ENCODE assay signal across 27 mouse cellular contexts in the genomic region with DNA sequence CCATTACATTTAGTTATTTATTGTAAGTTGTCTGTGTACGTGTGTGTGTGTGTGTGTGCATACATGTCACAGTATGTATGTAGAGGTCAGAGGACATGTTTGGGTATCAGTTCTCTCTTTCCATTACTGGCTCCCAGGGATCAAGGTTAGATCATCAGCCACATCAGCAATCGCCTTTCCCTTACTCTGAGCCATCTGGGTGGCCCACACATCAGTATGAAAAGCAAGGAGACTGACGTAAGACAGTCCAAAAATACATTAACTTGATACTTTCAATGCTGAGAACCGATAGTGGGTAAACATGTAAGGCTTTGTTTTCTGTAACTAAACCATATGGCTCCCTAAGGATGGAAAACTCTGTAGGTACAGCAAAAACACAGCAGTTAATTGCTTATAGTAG. TPM values are rescaled to one million over a fixed set of nuclear protein-coding genes. Genes with fewer than 3 reads are reported as not detected.
DNase-seq lines count a peak whose midpoint lies in the region; ATAC-seq and TF ChIP-seq lines count a peak whose summit lies in the region.
"Had no signal": no experiment of that assay in that cellular context is flagged by ENCODE, and none has a peak within 500 bp of the region (broad histone marks: within the 10 kb centered on the region; RNA-seq: fewer than 3 reads in every experiment).

No protein-coding gene starts in this region.

- no peak overlapping the region for H3K4me2 ChIP-seq in heart, embryonic 11.5 days
- H3K4me2 ChIP-seq in CH12.LX (ENCODE audit: insufficient read depth, low read depth, poor library complexity, severe bottlenecking), result no peak overlapping the region
- H3K4me2 ChIP-seq in liver, embryonic 12.5 days, result no peak overlapping the region
- H3K4me2 ChIP-seq: forebrain, embryonic 13.5 days; heart, embryonic 12.5 days; heart, embryonic 15.5 days; hindbrain, embryonic 14.5 days had no signal

- WGBS in heart, embryonic 11.5 days (ENCODE audit: insufficient replicate concordance), result 67% methylated on average over 4 of the region's 4 CpGs
- 70% methylated on average over 4 of the region's 4 CpGs for WGBS in liver, embryonic 12.5 days (ENCODE audit: insufficient replicate concordance)

- no peak for TF ChIP-seq CTCF in CH12.LX (conservative IDR thresholded peaks at IDR 0.05 in 1 of 2, IDR thresholded peaks at IDR 0.05 in 1 of 2; ENCODE audit: low read depth in 2 of 2, low read length in 2 of 2)

- no peaks in the 10 kb centered on the region for H3K36me3 ChIP-seq in heart, embryonic 11.5 days (ENCODE audit: control insufficient read depth, insufficient read depth, low read length)
- peaks cover 0 to 28% of the 10 kb centered on the region in 2 experiments for H3K36me3 ChIP-seq in CH12.LX (replicated peaks in 1 of 2; ENCODE audit: control insufficient read depth in 1 of 2, insufficient read depth in 1 of 2, low read length in 1 of 2)
- no peaks in the 10 kb centered on the region for H3K36me3 ChIP-seq in liver, embryonic 12.5 days
- H3K36me3 ChIP-seq: forebrain, embryonic 10.5 days; G1E; heart, embryonic 12.5 days; heart, embryonic 15.5 days had no signal

- in situ Hi-C loops in CH12.LX (cut with MboI; ENCODE audit: low pct_ligation_motif_present, low pct_unique_long_range_greater_than_20kb, low sequenced_read_pairs), result no loop called here

- H3K79me2 ChIP-seq in CH12.LX (replicated peaks; ENCODE audit: control insufficient read depth, extremely low read depth, insufficient read depth, poor library complexity, severe bottlenecking), result no peaks in the 10 kb centered on the region

- DNase-seq in heart, adult 11 months, result peak; percentile 51
- DNase-seq in A20 (ENCODE audit: low read depth, low spot score) (peak; percentile 40), CH12.LX (ENCODE audit: extremely low read depth) (no peak)
- DNase-seq in kidney, postnatal 36 days, result no peak
- DNase-seq in urinary bladder, postnatal 4 days (ENCODE audit: low spot score in 2 of 2), result no peak
- DNase-seq: adrenal gland, adult 2 months; adrenal gland, postnatal 14 days; cerebellum, adult 18-20 months; cerebellum, adult 9-10 months; cerebellum, postnatal 14 days; gastrocnemius, postnatal 14 days; heart, postnatal 14 days; heart, postnatal 4 days had no signal

- no peak for TF ChIP-seq EP300 in CH12.LX (IDR thresholded peaks at IDR 0.05; ENCODE audit: low read length)

- no peak for TF ChIP-seq POLR2A in CH12.LX (IDR thresholded peaks at IDR 0.05; ENCODE audit: low read depth, low read length)

- no peak overlapping the region for H3K4me3 ChIP-seq in heart, embryonic 11.5 days (ENCODE audit: low read depth, low read length)
- H3K4me3 ChIP-seq in CH12.LX (replicated peaks in 1 of 3; ENCODE audit: low read depth in 2 of 3, low read length in 2 of 3, poor library complexity in 1 of 3), result no peak overlapping the region
- no peak overlapping the region for H3K4me3 ChIP-seq in liver, embryonic 12.5 days
- H3K4me3 ChIP-seq: forebrain, embryonic 10.5 days; forebrain, embryonic 13.5 days; heart, embryonic 12.5 days; heart, embryonic 15.5 days had no signal

- no peak overlapping the region for H3K27ac ChIP-seq in heart, embryonic 11.5 days (ENCODE audit: low read depth, low read length)
- H3K27ac ChIP-seq in CH12.LX (ENCODE audit: insufficient read depth, low read depth), result no peak overlapping the region
- H3K27ac ChIP-seq in liver, embryonic 12.5 days, result no peak overlapping the region
- H3K27ac ChIP-seq: forebrain, embryonic 10.5 days; forebrain, embryonic 13.5 days; heart, embryonic 15.5 days; hindbrain, embryonic 14.5 days; hindbrain, postnatal 0 days had no signal

- H3K4me1 ChIP-seq in heart, embryonic 11.5 days (ENCODE audit: control insufficient read depth, insufficient read depth, low read length), result peaks cover 5% of the 10 kb centered on the region; the same call in 1 of the 2 replicates
- H3K4me1 ChIP-seq in CH12.LX (ENCODE audit: control insufficient read depth in 1 of 2, insufficient read depth in 2 of 2), result peaks cover 0 to 47% of the 10 kb centered on the region in 2 experiments; a peak in 2 of 4 replicates
- peaks cover 13% of the 10 kb centered on the region; the same call in 1 of the 2 replicates for H3K4me1 ChIP-seq in liver, embryonic 12.5 days
- H3K4me1 ChIP-seq: forebrain, embryonic 13.5 days had no signal

- H3K9me3 ChIP-seq in heart, embryonic 11.5 days (replicated peaks; ENCODE audit: control insufficient read depth, low read length), result no peaks in the 10 kb centered on the region
- H3K9me3 ChIP-seq in CH12.LX (replicated peaks; ENCODE audit: low read length), result no peaks in the 10 kb centered on the region
- H3K9me3 ChIP-seq in liver, embryonic 12.5 days (replicated peaks), result no peaks in the 10 kb centered on the region
- H3K9me3 ChIP-seq: forebrain, embryonic 10.5 days; forebrain, embryonic 13.5 days; G1E; heart, embryonic 12.5 days; heart, embryonic 15.5 days had no signal

- H3K9ac ChIP-seq in heart, embryonic 11.5 days (ENCODE audit: low read depth, low read length), result no peak overlapping the region
- H3K9ac ChIP-seq in CH12.LX (ENCODE audit: insufficient read depth, low read depth), result no peak overlapping the region
- no peak overlapping the region for H3K9ac ChIP-seq in liver, embryonic 12.5 days
- H3K9ac ChIP-seq: forebrain, embryonic 13.5 days; heart, embryonic 12.5 days; heart, embryonic 15.5 days; hindbrain, embryonic 14.5 days had no signal

- TF ChIP-seq RAD21 in CH12.LX (IDR thresholded peaks at IDR 0.05; ENCODE audit: low read depth, low read length), result no peak

- no peak for ATAC-seq in heart, embryonic 11.5 days (replicated peaks; ENCODE audit: insufficient number of reproducible peaks, low FRiP score, low TSS enrichment)
- ATAC-seq in granulocyte monocyte progenitor cell, adult 5-6 weeks (replicated peaks; ENCODE audit: poor library complexity, severe bottlenecking), result peak; percentile 22
- ATAC-seq in liver, embryonic 12.5 days, result no peak
- ATAC-seq: forebrain, embryonic 13.5 days; forebrain, embryonic 16.5 days; hindbrain, postnatal 0 days; inflammation-experienced regulatory T-cells, adult 6 months; intestine, embryonic 16.5 days; Patski had no signal

- H3K27me3 ChIP-seq in heart, embryonic 11.5 days (ENCODE audit: control insufficient read depth, insufficient read depth, low read length), result no peaks in the 10 kb centered on the region
- H3K27me3 ChIP-seq in CH12.LX (replicated peaks), result no peaks in the 10 kb centered on the region
- no peaks in the 10 kb centered on the region for H3K27me3 ChIP-seq in liver, embryonic 12.5 days (replicated peaks)
- H3K27me3 ChIP-seq: forebrain, embryonic 13.5 days; heart, embryonic 12.5 days; heart, embryonic 15.5 days; Patski had no signal

- dilution Hi-C loops in CH12.LX (cut with MboI; ENCODE audit: extremely low pct_ligation_motif_present, extremely low pct_unique_long_range_greater_than_20kb, low sequenced_read_pairs), result no loop called here

TF ChIP-seq in CH12.LX, 34 proteins besides CTCF, POLR2A, EP300 and RAD21:
- TF ChIP-seq MXI1 (IDR thresholded peaks at IDR 0.05; ENCODE audit: low read depth, low read length) (no peak), MAX (IDR thresholded peaks at IDR 0.05; ENCODE audit: low read length) (no peak), KAT2A (IDR thresholded peaks at IDR 0.05; ENCODE audit: insufficient replicate concordance, low read length) (no peak), USF1 (IDR thresholded peaks at IDR 0.05; ENCODE audit: low read depth, low read length) (no peak), SIN3A (IDR thresholded peaks at IDR 0.05; ENCODE audit: low read length) (no peak), NELFE (IDR thresholded peaks at IDR 0.05; ENCODE audit: low read depth, low read length) (no peak), ETS1 (conservative IDR thresholded peaks at IDR 0.05; ENCODE audit: low read depth, low read length) (0 out of 2 replicates have a peak, but pooled peaks have one; percentile 23)

RNA-seq across cellular contexts. Expression of a gene that starts 54.7 kb away (rescaled TPM):
- 36.3 and 41.5 TPM in 2 replicates for polyA plus RNA-seq in heart, embryonic 11.5 days (2014; fragmentation: Nextera tagmentation; extraction: Ambion mirVana)
- total RNA-seq in CH12.LX (2012; rRNA removed), result 24.2 and 26.0 TPM in 2 replicates
- 38.2 and 38.6 TPM in 2 replicates for total RNA-seq in CH12.LX (2014; rRNA removed)
- polyA plus RNA-seq in CH12.LX (2012; ENCODE audit: insufficient read length, low read depth), result 31.9 and 32.0 TPM in 2 replicates
- total RNA-seq in granulocyte monocyte progenitor cell, adult 5-6 weeks (2014; fragmentation: Nextera tagmentation), result 17.5 and 18.5 TPM in 2 replicates
- 33.6 and 34.7 TPM in 2 replicates for total RNA-seq in granulocyte monocyte progenitor cell, adult 5-6 weeks (2017)
- 13.2 and 13.8 TPM in 2 replicates for polyA plus RNA-seq in liver, embryonic 12.5 days (2016; fragmentation: Nextera tagmentation; extraction: Ambion mirVana)

Comparison
In these comparisons a context has a peak if more than half of its experiments do, and no peak if none do; other contexts are left out.
1. DNase-seq: peak in heart, adult 11 months (single experiment) and A20 (single experiment); none in CH12.LX (single experiment), kidney, postnatal 36 days (0 of 2) and urinary bladder, postnatal 4 days (0 of 2).